Mouse (Mus musculus) MEL (cell line): ENCODE results near the gene Mettl26. TPM values are rescaled to one million over a fixed set of nuclear protein-coding genes. Genes with fewer than 3 reads are reported as not detected.

Source experiments
- polyA plus RNA-seq, 2 experiments: library from polyadenylated mRNA; stranded (reverse) in 1 of 2; unstranded in 1 of 2; fragments of >175 nt in 1 of 2; fragments of >200 nt in 1 of 2; gene quantifications; 2 replicates each; pipeline versions ENCODE4 v1.2.1 to v1.2.4; 2012; ENCODE audit warnings: low replicate concordance in 2 of 2, low read depth in 1 of 2; ENCODE audit not compliant: insufficient read length in 2 of 2, insufficient read depth in 1 of 2, missing spikeins in 1 of 2
- total RNA-seq: library from RNA; depleted of rRNA; stranded (reverse); fragments of 300-350 nt; gene quantifications from 2 replicates; pipeline ENCODE4 v1.2.3, GENCODE M21; 2012; rRNA removed

Gene Mettl26
- total and polyA plus RNA-seq, 3 experiments, result 31.7 to 50.6 TPM; not detected in 1

Other genes with a start within 250 kb of the Mettl26 start
Only the 30 nearest of the 31 such genes appear.
- 3.1 and 3.9 TPM in 2 replicates for gene Gng13, start 157.9 kb upstream of the Mettl26 start, total RNA-seq
- under 1 TPM in 1 of 2 experiments, not detected in 1; 0.13 TPM for gene Gng13, start 157.9 kb upstream of the Mettl26 start, polyA plus RNA-seq
- 29.9 and 35.5 TPM in 2 replicates for gene Chtf18, start 147.7 kb upstream of the Mettl26 start, total RNA-seq
- gene Chtf18, start 147.7 kb upstream of the Mettl26 start, polyA plus RNA-seq, result 10 to 100 TPM in 1 of 2 experiments, not detected in 1; 71.1 TPM
- gene Rpusd1, start 147.4 kb upstream of the Mettl26 start, total RNA-seq, result 7.3 and 8.2 TPM in 2 replicates
- 10 to 100 TPM in 1 of 2 experiments, not detected in 1; 23.9 TPM for gene Rpusd1, start 147.4 kb upstream of the Mettl26 start, polyA plus RNA-seq
- gene Mslnl, start 139.0 kb upstream of the Mettl26 start, total RNA-seq, result 0.08 TPM in 1 of 2 replicates, not detected in the other
- gene Mslnl, start 139.0 kb upstream of the Mettl26 start, polyA plus RNA-seq, result under 1 TPM in 1 of 2 experiments, not detected in 1; 0.08 TPM
- not detected in 2 replicates for gene Msln, start 120.7 kb upstream of the Mettl26 start, total RNA-seq
- gene Msln, start 120.7 kb upstream of the Mettl26 start, polyA plus RNA-seq, result not detected
- gene Narfl, start 101.3 kb upstream of the Mettl26 start, total RNA-seq, result 26.9 and 34.3 TPM in 2 replicates
- gene Narfl, start 101.3 kb upstream of the Mettl26 start, polyA plus RNA-seq, result 10 to 100 TPM in 1 of 2 experiments, not detected in 1; 30.6 TPM
- gene Haghl, start 89.4 kb upstream of the Mettl26 start, total RNA-seq, result 10.7 and 12.6 TPM in 2 replicates
- gene Haghl, start 89.4 kb upstream of the Mettl26 start, polyA plus RNA-seq, result 10 to 100 TPM in 1 of 2 experiments, not detected in 1; 13.2 TPM
- 0.08 TPM in 1 of 2 replicates, not detected in the other for gene Ccdc78, start 88.5 kb upstream of the Mettl26 start, total RNA-seq
- under 1 TPM in 1 of 2 experiments, not detected in 1; 0.85 TPM for gene Ccdc78, start 88.5 kb upstream of the Mettl26 start, polyA plus RNA-seq
- gene Fam173a, start 82.2 kb upstream of the Mettl26 start, total RNA-seq, result 35.3 and 39.0 TPM in 2 replicates
- 10 to 100 TPM in 1 of 2 experiments, not detected in 1; 36.6 TPM for gene Fam173a, start 82.2 kb upstream of the Mettl26 start, polyA plus RNA-seq
- 0.92 TPM in 1 of 2 replicates, not detected in the other for gene AC134908.4, start 79.4 kb upstream of the Mettl26 start, total RNA-seq
- not detected for gene AC134908.4, start 79.4 kb upstream of the Mettl26 start, polyA plus RNA-seq
- 95.7 and 104 TPM in 2 replicates for gene Metrn, start 77.9 kb upstream of the Mettl26 start, total RNA-seq
- 100 to 1,000 TPM in 1 of 2 experiments, not detected in 1; 116 TPM for gene Metrn, start 77.9 kb upstream of the Mettl26 start, polyA plus RNA-seq
- not detected in 2 replicates for gene Fbxl16, start 66.0 kb upstream of the Mettl26 start, total RNA-seq
- under 1 TPM in 1 of 2 experiments, not detected in 1; 0.11 TPM for gene Fbxl16, start 66.0 kb upstream of the Mettl26 start, polyA plus RNA-seq
- gene Wdr24, start 51.4 kb upstream of the Mettl26 start, total RNA-seq, result 29.4 and 38.8 TPM in 2 replicates
- 10 to 100 TPM in 1 of 2 experiments, not detected in 1; 35.0 TPM for gene Wdr24, start 51.4 kb upstream of the Mettl26 start, polyA plus RNA-seq
- gene Jmjd8, start 46.2 kb upstream of the Mettl26 start, total RNA-seq, result 12.9 and 13.1 TPM in 2 replicates
- 10 to 100 TPM in 1 of 2 experiments, not detected in 1; 23.9 TPM for gene Jmjd8, start 46.2 kb upstream of the Mettl26 start, polyA plus RNA-seq
- gene Stub1, start 41.7 kb upstream of the Mettl26 start, total RNA-seq, result 74.0 and 75.0 TPM in 2 replicates
- gene Stub1, start 41.7 kb upstream of the Mettl26 start, polyA plus RNA-seq, result 10 to 100 TPM in 1 of 2 experiments, not detected in 1; 99.7 TPM
- gene Rhbdl1, start 37.8 kb upstream of the Mettl26 start, total RNA-seq, result 1.4 TPM in 2 replicates
- 1 to 10 TPM in 1 of 2 experiments, not detected in 1; 4.0 TPM for gene Rhbdl1, start 37.8 kb upstream of the Mettl26 start, polyA plus RNA-seq
- gene Gm20683, start 33.3 kb upstream of the Mettl26 start, total RNA-seq, result 2.8 and 4.9 TPM in 2 replicates
- gene Gm20683, start 33.3 kb upstream of the Mettl26 start, polyA plus RNA-seq, result 1 to 10 TPM in 1 of 2 experiments, not detected in 1; 6.8 TPM
- 24.9 and 29.1 TPM in 2 replicates for gene Rhot2, start 30.2 kb upstream of the Mettl26 start, total RNA-seq
- gene Rhot2, start 30.2 kb upstream of the Mettl26 start, polyA plus RNA-seq, result 10 to 100 TPM in 1 of 2 experiments, not detected in 1; 54.5 TPM
- gene Wdr90, start 13.6 kb upstream of the Mettl26 start, total RNA-seq, result 22.5 and 23.7 TPM in 2 replicates
- 10 to 100 TPM in 1 of 2 experiments, not detected in 1; 44.5 TPM for gene Wdr90, start 13.6 kb upstream of the Mettl26 start, polyA plus RNA-seq
- gene Mcrip2, start 6.3 kb upstream of the Mettl26 start, total RNA-seq, result 73.9 and 88.9 TPM in 2 replicates
- 100 to 1,000 TPM; 107 to 281 TPM for gene Mcrip2, start 6.3 kb upstream of the Mettl26 start, polyA plus RNA-seq
- 0.13 and 0.19 TPM in 2 replicates for gene Wfikkn1, start 5.8 kb downstream of the Mettl26 start, total RNA-seq
- under 1 TPM in 1 of 2 experiments, not detected in 1; 0.53 TPM for gene Wfikkn1, start 5.8 kb downstream of the Mettl26 start, polyA plus RNA-seq
- 3.7 and 4.8 TPM in 2 replicates for gene Rab40c, start 44.7 kb downstream of the Mettl26 start, total RNA-seq
- gene Rab40c, start 44.7 kb downstream of the Mettl26 start, polyA plus RNA-seq, result 10 to 100 TPM in 1 of 2 experiments, not detected in 1; 23.2 TPM
- 50.7 and 67.8 TPM in 2 replicates for gene Pigq, start 69.9 kb downstream of the Mettl26 start, total RNA-seq
- 100 to 1,000 TPM; 193 to 825 TPM for gene Pigq, start 69.9 kb downstream of the Mettl26 start, polyA plus RNA-seq
- gene Nhlrc4, start 69.9 kb downstream of the Mettl26 start, total RNA-seq, result 0.16 and 0.23 TPM in 2 replicates
- gene Nhlrc4, start 69.9 kb downstream of the Mettl26 start, polyA plus RNA-seq, result under 1 TPM in 1 of 2 experiments, not detected in 1; 0.19 TPM
- not detected in 2 replicates for gene A930017K11Rik, start 77.5 kb downstream of the Mettl26 start, total RNA-seq
- gene A930017K11Rik, start 77.5 kb downstream of the Mettl26 start, polyA plus RNA-seq, result not detected
- 5.6 and 6.2 TPM in 2 replicates for gene Capn15, start 110.7 kb downstream of the Mettl26 start, total RNA-seq
- 10 to 100 TPM in 1 of 2 experiments, not detected in 1; 16.2 TPM for gene Capn15, start 110.7 kb downstream of the Mettl26 start, polyA plus RNA-seq
- gene Rab11fip3, start 194.5 kb downstream of the Mettl26 start, total RNA-seq, result 3.1 and 3.2 TPM in 2 replicates
- gene Rab11fip3, start 194.5 kb downstream of the Mettl26 start, polyA plus RNA-seq, result 10 to 100 TPM in 1 of 2 experiments, not detected in 1; 18.9 TPM
- 6.5 TPM in 2 replicates for gene Decr2, start 215.3 kb downstream of the Mettl26 start, total RNA-seq
- 10 to 100 TPM in 1 of 2 experiments, not detected in 1; 11.3 TPM for gene Decr2, start 215.3 kb downstream of the Mettl26 start, polyA plus RNA-seq
- gene Nme4, start 220.5 kb downstream of the Mettl26 start, total RNA-seq, result 89.1 and 115 TPM in 2 replicates
- gene Nme4, start 220.5 kb downstream of the Mettl26 start, polyA plus RNA-seq, result 100 to 1,000 TPM; 125 to 430 TPM
- gene Tmem8, start 238.2 kb downstream of the Mettl26 start, total RNA-seq, result 4.4 and 4.7 TPM in 2 replicates
- 10 to 100 TPM in 1 of 2 experiments, not detected in 1; 16.7 TPM for gene Tmem8, start 238.2 kb downstream of the Mettl26 start, polyA plus RNA-seq